Mouse (Mus musculus): ENCODE data around the gene Dnajc22.
A peak's percentile ranks its signal among the peaks of the same experiment; 100 is the strongest.

The Dnajc22 gene

GRCm38 (mm10) chr15:99087253-99088075, 5.5 kb upstream of the Dnajc22 start, which contains the start of gene C1ql4:
Gene C1ql4 (minus strand): TSS chr15:99087817.
- no peak for DNase-seq (ENCODE audit: low read depth, low spot score)

GRCm38 (mm10) chr15:99088292-99088691, 4.7 kb upstream of the Dnajc22 start:
- peak; percentile 63 for DNase-seq (ENCODE audit: low read depth, low spot score)

GRCm38 (mm10) chr15:99089069-99089468, 3.9 kb upstream of the Dnajc22 start:
- no peak for DNase-seq (ENCODE audit: low read depth, low spot score)

GRCm38 (mm10) chr15:99093291-99094258, 605 bp downstream of the Dnajc22 start:
- peak; percentile 51 for DNase-seq (ENCODE audit: low read depth, low spot score)

- no peak for DNase-seq (ENCODE audit: low read depth, low spot score)
Measured at GRCm38 (mm10) chr15:99094631-99095270, 1.8 kb downstream of the Dnajc22 start.

- no peak for DNase-seq (ENCODE audit: low read depth, low spot score)
Measured at GRCm38 (mm10) chr15:99095356-99095755, 2.4 kb downstream of the Dnajc22 start.

GRCm38 (mm10) chr15:99096061-99096793, 3.3 kb downstream of the Dnajc22 start:
- no peak for DNase-seq (ENCODE audit: low read depth, low spot score)

- no peak for DNase-seq (ENCODE audit: low read depth, low spot score)
Measured at GRCm38 (mm10) chr15:99096831-99097500, 4.0 kb downstream of the Dnajc22 start.

- no peak for DNase-seq (ENCODE audit: low read depth, low spot score)
Measured at GRCm38 (mm10) chr15:99097840-99098492, 5.0 kb downstream of the Dnajc22 start.

GRCm38 (mm10) chr15:99098493-99098861, 5.5 kb downstream of the Dnajc22 start:
- no peak for DNase-seq (ENCODE audit: low read depth, low spot score)

- peak; percentile 47 for DNase-seq (ENCODE audit: low read depth, low spot score)
Measured at GRCm38 (mm10) chr15:99099139-99099556, 6.2 kb downstream of the Dnajc22 start.

- DNase-seq (ENCODE audit: low read depth, low spot score) = no peak
Measured at GRCm38 (mm10) chr15:99099984-99100383, 7.0 kb downstream of the Dnajc22 start.

GRCm38 (mm10) chr15:99105238-99105637, 12.3 kb downstream of the Dnajc22 start:
- DNase-seq (ENCODE audit: low read depth, low spot score) = no peak

GRCm38 (mm10) chr15:99107866-99108265, 14.9 kb downstream of the Dnajc22 start:
- DNase-seq (ENCODE audit: low read depth, low spot score) = no peak

GRCm38 (mm10) chr15:99111139-99111538, 18.2 kb downstream of the Dnajc22 start:
- DNase-seq (ENCODE audit: low read depth, low spot score) = no peak

- DNase-seq (ENCODE audit: low read depth, low spot score) = no peak
Measured at GRCm38 (mm10) chr15:99111809-99112208, 18.8 kb downstream of the Dnajc22 start.

- no peak for DNase-seq (ENCODE audit: low read depth, low spot score)
Measured at GRCm38 (mm10) chr15:99112843-99113395, 19.9 kb downstream of the Dnajc22 start.

GRCm38 (mm10) chr15:99113396-99113975, 20.5 kb downstream of the Dnajc22 start:
- no peak for DNase-seq (ENCODE audit: low read depth, low spot score)

GRCm38 (mm10) chr15:99114312-99115064, 21.5 kb downstream of the Dnajc22 start:
- DNase-seq (ENCODE audit: low read depth, low spot score) = no peak

Data from brain, adult 2 months (tissue).